ENCODE assay signal across 9 mouse cellular contexts in the genomic region with DNA sequence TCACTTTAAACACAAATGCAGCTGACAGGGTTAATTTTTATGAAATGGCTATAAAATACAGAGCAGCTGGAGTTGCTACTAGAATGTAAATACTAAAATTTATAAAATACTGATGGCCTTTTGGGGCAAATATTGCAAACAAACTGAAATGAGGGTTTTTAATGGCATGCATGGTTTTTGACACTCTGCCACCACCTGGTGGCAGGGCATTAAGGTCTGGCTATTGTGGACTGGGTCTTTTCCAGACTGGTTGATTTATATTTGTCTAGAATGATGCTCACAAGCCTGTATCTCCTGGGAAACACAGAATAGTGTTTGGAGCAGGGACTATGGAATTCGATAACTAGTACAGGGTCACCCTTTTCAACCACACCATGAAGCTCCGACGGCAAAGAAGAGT. TPM values are rescaled to one million over a fixed set of nuclear protein-coding genes. Genes with fewer than 3 reads are reported as not detected.
DNase-seq lines count a peak whose midpoint lies in the region; ATAC-seq and TF ChIP-seq lines count a peak whose summit lies in the region.
"Had no signal": no experiment of that assay in that cellular context is flagged by ENCODE, and none has a peak within 500 bp of the region (broad histone marks: within the 10 kb centered on the region; RNA-seq: fewer than 3 reads in every experiment).

No protein-coding gene starts in this region.

- peak; percentile 27 for DNase-seq in gastrocnemius, adult 18-20 months (ENCODE audit: low spot score)
- DNase-seq in gastrocnemius, postnatal 4 days (ENCODE audit: low spot score in 2 of 2): no peak
- DNase-seq in liver: peak; percentile 23
- DNase-seq in adrenal gland, postnatal 10 days: peak; percentile 54
- peak; percentile 25 for DNase-seq in lung, postnatal 0 days (ENCODE audit: low spot score)
- no peak for DNase-seq in c-Kit-positive CD71-positive TER-119-positive erythroid progenitor cells, embryonic 14.5 days (ENCODE audit: low spot score)
- no peak for DNase-seq in right cerebral cortex, postnatal 25 days

- H3K4me1 ChIP-seq in liver, embryonic 12.5 days: no peaks in the 10 kb centered on the region
- no peaks in the 10 kb centered on the region for H3K4me1 ChIP-seq in lung, postnatal 0 days (ENCODE audit: insufficient read depth, low read depth, low read length)

- no peak overlapping the region for H3K9ac ChIP-seq in liver, embryonic 12.5 days
- H3K9ac ChIP-seq in lung, postnatal 0 days (replicated peaks; ENCODE audit: low read depth): no peak overlapping the region

- H3K9me3 ChIP-seq in liver, embryonic 12.5 days (replicated peaks): no peaks in the 10 kb centered on the region
- no peaks in the 10 kb centered on the region for H3K9me3 ChIP-seq in lung, postnatal 0 days (ENCODE audit: low read length)

- no peaks in the 10 kb centered on the region for H3K27me3 ChIP-seq in liver, embryonic 12.5 days (replicated peaks)
- H3K27me3 ChIP-seq in lung, postnatal 0 days (replicated peaks; ENCODE audit: insufficient read depth, low read length): no peaks in the 10 kb centered on the region

- WGBS in liver, embryonic 12.5 days (ENCODE audit: insufficient replicate concordance): 78% methylated on average over 3 of the region's 3 CpGs
- WGBS in lung, postnatal 0 days: 29% methylated on average over 3 of the region's 3 CpGs

- ATAC-seq in liver, embryonic 12.5 days: no peak
- no peak for ATAC-seq in lung, postnatal 0 days

- H3K36me3 ChIP-seq in liver, embryonic 12.5 days: no peaks in the 10 kb centered on the region
- H3K36me3 ChIP-seq in lung, postnatal 0 days (ENCODE audit: insufficient read depth, low read length): no peaks in the 10 kb centered on the region

- no peak overlapping the region for H3K27ac ChIP-seq in liver, embryonic 12.5 days
- no peak overlapping the region for H3K27ac ChIP-seq in lung, postnatal 0 days (ENCODE audit: low read length)

- peak; percentile 74 for TF ChIP-seq CTCF in lung, postnatal 0 days (IDR thresholded peaks at IDR 0.05)

- H3K4me3 ChIP-seq in liver, embryonic 12.5 days: no peak overlapping the region
- H3K4me3 ChIP-seq in lung, postnatal 0 days (ENCODE audit: low read depth, low read length): no peak overlapping the region

- no peak overlapping the region for H3K4me2 ChIP-seq in liver, embryonic 12.5 days
- H3K4me2 ChIP-seq in lung, postnatal 0 days (replicated peaks; ENCODE audit: low read depth, low read length): no peak overlapping the region

- TF ChIP-seq EP300 in lung, postnatal 0 days (IDR thresholded peaks at IDR 0.05): no peak

RNA-seq across cellular contexts. Expression of a gene that starts 32.1 kb away (rescaled TPM):
- 1 to 10 TPM in 1 of 2 experiments, under 1 TPM in 1; 0.80 to 1.2 TPM for total RNA-seq in gastrocnemius, adult 18-20 months (2021)
- 10 to 100 TPM in 1 of 2 experiments, 1 to 10 TPM in 1; 8.3 to 11.7 TPM for total RNA-seq in gastrocnemius, postnatal 4 days (2021)
- 12.3 and 12.8 TPM in 2 replicates for polyA plus RNA-seq in liver, embryonic 12.5 days (2016; fragmentation: Nextera tagmentation; extraction: Ambion mirVana)
- total RNA-seq in adrenal gland, postnatal 10 days (2021): 10 to 100 TPM; 25.2 to 26.5 TPM
- 5.3 and 6.5 TPM in 2 replicates for polyA plus RNA-seq in lung, postnatal 0 days (2015; fragmentation: Nextera tagmentation; extraction: Ambion mirVana)
- polyA plus RNA-seq: small intestine, adult 2 months had no signal

RNA-seq across cellular contexts. Expression of a gene that starts 50.4 kb away (rescaled TPM):
- not detected for total RNA-seq in gastrocnemius, adult 18-20 months (2021)
- total RNA-seq in gastrocnemius, postnatal 4 days (2021): under 1 TPM; 0.36 to 0.37 TPM
- 0.30 TPM in 1 of 2 replicates, not detected in the other for polyA plus RNA-seq in liver, embryonic 12.5 days (2016; fragmentation: Nextera tagmentation; extraction: Ambion mirVana)
- under 1 TPM; 0.67 to 0.69 TPM for total RNA-seq in adrenal gland, postnatal 10 days (2021)
- 0.57 and 0.75 TPM in 2 replicates for polyA plus RNA-seq in lung, postnatal 0 days (2015; fragmentation: Nextera tagmentation; extraction: Ambion mirVana)
- polyA plus RNA-seq: small intestine, adult 2 months had no signal

Comparison
In these comparisons a context has a peak if more than half of its experiments do, and no peak if none do; other contexts are left out.
1. DNase-seq: peak in gastrocnemius, adult 18-20 months (single experiment), liver (single experiment), adrenal gland, postnatal 10 days (single experiment) and lung, postnatal 0 days (single experiment); none in gastrocnemius, postnatal 4 days (0 of 2), c-Kit-positive CD71-positive TER-119-positive erythroid progenitor cells, embryonic 14.5 days (single experiment) and right cerebral cortex, postnatal 25 days (single experiment).
2. RNA of a gene that starts 32.1 kb away (total RNA-seq): 25.2 to 26.5 TPM in adrenal gland, postnatal 10 days and 8.3 to 11.7 TPM in gastrocnemius, postnatal 4 days; 0.80 to 1.2 TPM in gastrocnemius, adult 18-20 months; every median in the first group is over 4 times any median in the second.